Mouse (Mus musculus): ENCODE results near the gene Rnf38.

DNA sequence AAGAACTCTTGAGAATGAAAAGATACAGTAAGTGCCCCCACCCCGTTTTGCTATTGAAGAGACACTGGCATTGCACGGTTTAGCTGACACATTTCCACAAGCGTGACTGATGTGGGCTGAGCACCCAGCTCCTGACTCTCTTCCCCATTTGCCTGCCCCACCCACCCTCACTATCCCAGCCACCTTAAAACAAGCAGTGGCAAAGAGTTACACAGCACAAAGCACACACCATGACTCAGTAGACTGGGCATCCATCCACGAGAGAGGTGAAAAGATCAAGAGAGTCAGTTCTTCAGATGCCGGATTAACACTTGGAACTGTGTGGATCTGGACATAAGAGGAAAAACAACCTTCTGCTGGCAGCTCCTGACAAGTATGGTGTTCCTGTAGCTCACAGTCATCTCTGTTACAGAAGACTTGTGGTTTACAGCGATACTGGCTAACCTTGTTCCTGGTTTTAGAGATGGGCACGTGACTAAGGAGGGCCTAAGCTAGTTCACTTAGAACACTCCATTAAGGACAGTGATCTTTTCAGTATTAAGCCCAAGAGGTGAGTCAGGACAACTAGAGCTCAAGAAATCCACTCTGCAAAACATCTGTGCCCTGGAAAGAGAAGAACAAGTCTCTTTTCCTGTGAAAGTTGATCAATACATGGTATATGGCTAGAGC lies 48.1 kb upstream of the Rnf38 start:
- no peak for TF ChIP-seq POLR2A (IDR thresholded peaks at IDR 0.05; ENCODE audit: borderline replicate concordance, extremely low read depth, insufficient read depth, insufficient read length, poor library complexity, severe bottlenecking)
- no peak for TF ChIP-seq CTCF (IDR thresholded peaks at IDR 0.05; ENCODE audit: borderline replicate concordance, extremely low read depth, insufficient read depth, insufficient read length)
